Mouse (Mus musculus) heart, adult 2 months (tissue): Measurements from ENCODE around the gene Nlk.

Experiments
- CTCF ChIP-seq: fragments of 200-600 bp; IDR thresholded peaks from 2 replicates; pipeline ENCODE4 v1.8.1; 2022; ENCODE audit warnings: antibody characterized with exemption, mild to moderate bottlenecking, moderate library complexity
- EP300 ChIP-seq: fragments of 200-500 bp; IDR thresholded peaks from 2 replicates; pipeline ENCODE4 v1.6.1; 2011; ENCODE audit warnings: low read depth, low read length, control low read depth; ENCODE audit not compliant: insufficient read depth
- POLR2A ChIP-seq: fragments of 200-500 bp; IDR thresholded peaks from 2 replicates; pipeline ENCODE4 v1.6.1; 2011; ENCODE audit warnings: mild to moderate bottlenecking, low read depth, low read length, control low read depth; ENCODE audit not compliant: insufficient read depth

GRCm38 (mm10) chr11:78620179-78620578, 77.0 kb downstream of the Nlk start:
- TF ChIP-seq EP300 (no peak), CTCF (no peak), POLR2A (no peak)
